Mouse (Mus musculus) kidney, postnatal 14 days (tissue): Measurements from ENCODE around the gene Nat8f5.
A peak's percentile ranks its signal among the peaks of the same experiment; 100 is the strongest.
"Not testable (repeated sequence)": the region's sequence is repeated elsewhere in the genome, so short reads cannot be mapped to it uniquely, and the experiment has no call there.

Source experiments
- DNase-seq: peaks from one replicate; pipeline ENCODE4 v3.0.0; 2022; ENCODE audit warnings: mixed read lengths

Gene Nat8f5

GRCm38 (mm10) chr6:85820837-85821236 is at the start of gene Nat8f5, which contains the start of gene Nat8f6:
Gene Nat8f5 (minus strand): TSS chr6:85820972.
Gene Nat8f6 (minus strand): TSS chr6:85820954.
- no peak for DNase-seq

GRCm38 (mm10) chr6:85869006-85869405 is 48.2 kb upstream of the Nat8f5 start, which contains the start of gene Nat8f2:
Gene Nat8f2 (minus strand): TSS chr6:85869158.
- not testable (repeated sequence) for DNase-seq

GRCm38 (mm10) chr6:85867726-85868690 is 47.2 kb upstream of the Nat8f5 start:
- DNase-seq = peak; percentile 52

- DNase-seq = not testable (repeated sequence)
Observed at GRCm38 (mm10) chr6:85866995-85867394, 46.2 kb upstream of the Nat8f5 start.

- DNase-seq = not testable (repeated sequence)
Observed at GRCm38 (mm10) chr6:85866166-85866565, 45.4 kb upstream of the Nat8f5 start.

- DNase-seq = not testable (repeated sequence)
Observed at GRCm38 (mm10) chr6:85864900-85865639, 44.3 kb upstream of the Nat8f5 start.

- DNase-seq = no peak
Observed at GRCm38 (mm10) chr6:85863840-85864239, 43.1 kb upstream of the Nat8f5 start.

GRCm38 (mm10) chr6:85863136-85863535 is 42.4 kb upstream of the Nat8f5 start:
- DNase-seq = no peak

GRCm38 (mm10) chr6:85862565-85862964 is 41.8 kb upstream of the Nat8f5 start:
- DNase-seq = no peak

GRCm38 (mm10) chr6:85861247-85861646 is 40.5 kb upstream of the Nat8f5 start:
- DNase-seq = no peak

GRCm38 (mm10) chr6:85856194-85856678 is 35.5 kb upstream of the Nat8f5 start:
- peak; percentile 83 for DNase-seq

GRCm38 (mm10) chr6:85853481-85853880 is 32.7 kb upstream of the Nat8f5 start:
- peak; percentile 27 for DNase-seq

GRCm38 (mm10) chr6:85851062-85851773 is 30.4 kb upstream of the Nat8f5 start:
- no peak for DNase-seq

GRCm38 (mm10) chr6:85849240-85849639 is 28.5 kb upstream of the Nat8f5 start:
- DNase-seq = no peak

- no peak for DNase-seq
Observed at GRCm38 (mm10) chr6:85848140-85848539, 27.4 kb upstream of the Nat8f5 start.

GRCm38 (mm10) chr6:85846921-85847320 is 26.1 kb upstream of the Nat8f5 start:
- no peak for DNase-seq

GRCm38 (mm10) chr6:85843677-85844458 is 23.1 kb upstream of the Nat8f5 start:
- DNase-seq = not testable (repeated sequence)

GRCm38 (mm10) chr6:85839982-85840381 is 19.2 kb upstream of the Nat8f5 start:
- DNase-seq = peak; percentile 16

- DNase-seq = no peak
Observed at GRCm38 (mm10) chr6:85838674-85839073, 17.9 kb upstream of the Nat8f5 start.

- peak; percentile 40 for DNase-seq
Observed at GRCm38 (mm10) chr6:85837307-85837706, 16.5 kb upstream of the Nat8f5 start.

- DNase-seq = peak; percentile 68
Observed at GRCm38 (mm10) chr6:85836827-85837226, 16.1 kb upstream of the Nat8f5 start.

- DNase-seq = not testable (repeated sequence)
Observed at GRCm38 (mm10) chr6:85836098-85836497, 15.3 kb upstream of the Nat8f5 start.
